Mouse (Mus musculus) heart, postnatal 4 days (tissue): ENCODE results near the gene Mras. TPM values are rescaled to one million over a fixed set of nuclear protein-coding genes. Genes with fewer than 3 reads are reported as not detected.

Experiments
- DNase-seq: peaks from one replicate; pipeline ENCODE4 v3.0.0; 2021
- total RNA-seq, 2 experiments: library from RNA; stranded (reverse); gene quantifications; 2 replicates each; pipeline ENCODE4 v1.2.3; 2021

Gene Mras
- total RNA-seq, 2 experiments from 2014 or later = 11.6 to 13.2 TPM

- DNase-seq = no peak
Observed at GRCm38 (mm10) chr9:99439064-99439463, 1.9 kb upstream of the Mras start.

GRCm38 (mm10) chr9:99437781-99438565 lies 792 bp upstream of the Mras start:
- no peak for DNase-seq

GRCm38 (mm10) chr9:99436182-99437030 lies 775 bp downstream of the Mras start:
- DNase-seq = peak; percentile 82

- DNase-seq = peak; percentile 63
Observed at GRCm38 (mm10) chr9:99435619-99436181, 1.5 kb downstream of the Mras start.

GRCm38 (mm10) chr9:99434892-99435618 lies 2.1 kb downstream of the Mras start:
- DNase-seq = peak; percentile 21

- DNase-seq = no peak
Observed at GRCm38 (mm10) chr9:99432478-99432877, 4.7 kb downstream of the Mras start.

GRCm38 (mm10) chr9:99431963-99432362 lies 5.2 kb downstream of the Mras start:
- no peak for DNase-seq

GRCm38 (mm10) chr9:99431346-99431745 lies 5.8 kb downstream of the Mras start:
- DNase-seq = no peak

GRCm38 (mm10) chr9:99430806-99431205 lies 6.4 kb downstream of the Mras start:
- DNase-seq = no peak

GRCm38 (mm10) chr9:99429845-99430244 lies 7.3 kb downstream of the Mras start:
- DNase-seq = no peak

- DNase-seq = no peak
Observed at GRCm38 (mm10) chr9:99428601-99429331, 8.4 kb downstream of the Mras start.

GRCm38 (mm10) chr9:99425262-99425661 lies 11.9 kb downstream of the Mras start:
- no peak for DNase-seq

GRCm38 (mm10) chr9:99424574-99424863 lies 12.7 kb downstream of the Mras start:
- no peak for DNase-seq

- no peak for DNase-seq
Observed at GRCm38 (mm10) chr9:99423692-99424573, 13.2 kb downstream of the Mras start.

- no peak for DNase-seq
Observed at GRCm38 (mm10) chr9:99421914-99422313, 15.3 kb downstream of the Mras start.

- no peak for DNase-seq
Observed at GRCm38 (mm10) chr9:99419951-99420701, 17.1 kb downstream of the Mras start.

GRCm38 (mm10) chr9:99418377-99418776 lies 18.8 kb downstream of the Mras start:
- no peak for DNase-seq

- DNase-seq = no peak
Observed at GRCm38 (mm10) chr9:99417288-99417846, 19.8 kb downstream of the Mras start.

GRCm38 (mm10) chr9:99416809-99417208 lies 20.4 kb downstream of the Mras start:
- no peak for DNase-seq

- DNase-seq = no peak
Observed at GRCm38 (mm10) chr9:99411785-99412184, 25.4 kb downstream of the Mras start.
